Mouse (Mus musculus) R1 (cell line): ENCODE data around the gene Prdm11.

ENCODE experiments used
- DNase-seq: peaks from one replicate; pipeline ENCODE4 v3.0.0-alpha.2; 2018; ENCODE audit warnings: low read depth, low spot score

Gene Prdm11

DNA sequence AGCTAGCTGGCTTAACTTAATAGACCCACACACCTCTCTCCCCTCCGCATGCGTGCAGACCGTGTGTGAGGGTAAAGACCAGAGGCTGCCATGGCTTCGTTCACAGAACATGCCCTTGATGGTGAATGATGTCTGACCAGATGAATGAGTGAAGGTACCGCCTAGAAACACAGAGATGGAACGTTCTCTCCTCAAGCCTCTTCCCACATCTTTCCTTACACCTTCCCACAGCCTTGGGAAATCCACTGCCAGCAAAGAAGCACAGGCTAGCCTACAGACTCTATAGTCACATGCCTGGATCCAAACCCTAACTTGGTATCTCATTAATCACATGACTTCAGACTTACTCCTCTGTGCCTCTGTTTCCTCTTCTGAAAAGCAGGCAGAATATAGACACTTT, 112.6 kb downstream of the Prdm11 start:
- DNase-seq: no peak

DNA sequence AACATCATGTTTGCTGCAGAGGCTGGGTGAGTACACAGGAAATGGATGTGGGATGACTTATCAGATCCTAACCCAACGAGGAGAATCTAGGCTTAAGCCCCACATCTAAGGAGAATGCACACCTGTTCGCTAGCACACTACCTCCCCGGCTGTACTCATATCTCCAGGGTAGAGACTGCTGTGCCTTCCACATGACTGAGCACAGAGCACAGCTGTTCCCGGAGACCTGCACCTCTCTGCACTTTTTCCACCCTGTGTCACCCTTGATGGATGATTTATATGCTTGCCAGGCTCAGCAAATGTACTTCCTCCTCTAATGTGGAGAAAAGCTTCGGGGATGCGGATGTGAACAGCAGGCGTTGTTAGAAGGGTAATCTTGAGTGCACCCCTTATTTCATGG, 114.9 kb downstream of the Prdm11 start:
- no peak for DNase-seq

DNA sequence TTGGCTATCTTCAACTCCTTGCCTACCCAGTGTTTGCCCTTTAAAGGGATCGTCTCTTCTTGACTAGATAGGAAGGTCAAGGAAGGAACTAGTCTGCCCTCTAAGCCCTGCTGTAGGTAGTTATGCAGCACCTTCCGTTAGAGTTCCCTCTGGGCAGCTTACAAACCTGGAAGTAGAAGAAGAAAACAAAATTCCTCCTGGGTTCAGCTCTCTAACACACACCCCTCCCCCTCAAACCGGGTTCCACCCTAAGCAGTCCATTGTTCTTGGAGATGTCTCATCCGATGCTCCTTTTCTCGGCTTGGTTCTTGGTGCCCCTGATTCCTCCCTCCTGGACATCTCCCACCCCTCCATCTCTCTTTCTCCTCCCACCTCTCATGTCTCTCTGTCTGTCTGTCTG, 116.3 kb downstream of the Prdm11 start:
- peak; percentile 30 for DNase-seq

DNA sequence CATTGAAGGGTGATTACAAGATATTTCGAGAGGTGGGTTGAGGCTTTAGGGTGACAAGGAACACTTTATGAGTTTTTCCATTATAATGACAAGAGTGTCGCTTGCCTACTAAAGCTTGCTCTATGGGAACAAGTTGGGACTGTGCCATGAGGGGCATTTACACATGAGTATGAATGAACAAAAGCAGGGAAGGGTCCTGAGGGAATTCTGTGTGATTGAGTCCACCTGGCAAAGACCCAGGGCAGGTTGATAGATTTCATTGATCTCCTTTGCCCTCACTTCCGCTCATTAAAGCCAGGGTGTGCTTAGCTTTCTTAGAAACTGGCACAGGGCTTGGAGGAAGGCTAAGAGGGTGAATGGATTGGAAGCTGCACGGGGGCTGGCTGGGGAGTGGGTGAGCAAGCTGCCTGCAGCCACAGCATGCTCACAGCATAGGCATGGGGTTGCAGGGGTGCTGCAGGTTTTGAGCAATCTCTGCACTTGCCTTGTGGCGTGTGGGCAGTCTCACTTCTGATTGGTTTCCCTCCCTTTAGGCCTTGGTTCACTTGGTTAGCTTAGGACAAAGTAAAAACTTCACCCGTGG, 121.2 kb downstream of the Prdm11 start:
- DNase-seq: no peak

DNA sequence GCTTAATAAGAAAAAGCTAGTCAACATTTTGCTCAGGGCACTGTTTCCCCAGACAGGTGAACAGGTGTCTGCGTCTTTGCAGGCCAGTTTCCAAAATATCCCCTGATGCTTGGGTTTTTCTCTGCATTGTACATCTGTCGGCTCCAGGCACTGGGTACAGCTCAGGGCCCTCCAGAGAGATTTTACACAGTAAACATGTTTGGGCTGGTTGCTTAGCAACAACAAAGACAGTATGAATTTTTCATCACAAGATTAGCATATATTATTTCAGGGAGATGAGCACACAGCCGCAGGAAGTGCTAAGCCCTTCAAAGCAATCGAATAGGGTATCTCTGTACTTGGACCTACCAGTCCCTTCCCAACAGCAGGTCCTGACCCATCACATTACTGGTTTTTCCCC, 125.3 kb downstream of the Prdm11 start:
- DNase-seq: no peak

DNA sequence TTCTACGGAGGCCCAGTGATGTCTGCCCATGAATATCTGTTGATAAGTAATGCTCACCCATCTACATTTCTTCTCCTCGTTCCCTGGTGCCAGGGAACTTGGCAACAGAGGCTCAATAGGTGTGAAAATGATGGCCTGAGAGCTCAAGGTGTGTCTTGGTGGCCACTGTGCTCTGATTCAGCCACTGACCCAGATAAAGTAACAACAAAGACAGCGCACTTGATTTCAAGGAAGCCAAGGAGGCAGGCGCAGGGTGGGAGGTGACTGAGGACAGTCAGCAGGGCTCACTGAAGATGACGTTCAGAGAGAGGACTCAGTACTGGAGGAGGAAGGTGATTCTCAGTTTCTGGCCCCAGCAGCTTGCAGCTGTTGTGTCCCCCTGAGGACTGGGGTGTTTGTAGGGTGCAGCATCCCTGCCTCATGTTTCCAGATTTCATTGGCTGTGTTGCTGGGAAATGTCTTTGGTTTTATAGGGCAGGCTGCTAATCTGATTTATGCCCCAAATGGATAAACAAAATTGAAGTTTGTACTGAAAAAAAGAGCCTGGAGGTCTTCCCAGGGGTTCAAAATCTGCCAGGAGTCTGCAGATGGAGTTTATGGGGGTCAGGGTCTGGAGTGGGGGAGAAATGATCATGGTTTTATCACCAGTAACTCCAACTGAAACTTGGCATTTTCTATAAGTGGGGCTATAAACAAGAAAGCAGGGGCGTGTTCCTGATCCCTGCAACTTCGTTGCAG, 128.4 kb downstream of the Prdm11 start:
- DNase-seq: no peak

DNA sequence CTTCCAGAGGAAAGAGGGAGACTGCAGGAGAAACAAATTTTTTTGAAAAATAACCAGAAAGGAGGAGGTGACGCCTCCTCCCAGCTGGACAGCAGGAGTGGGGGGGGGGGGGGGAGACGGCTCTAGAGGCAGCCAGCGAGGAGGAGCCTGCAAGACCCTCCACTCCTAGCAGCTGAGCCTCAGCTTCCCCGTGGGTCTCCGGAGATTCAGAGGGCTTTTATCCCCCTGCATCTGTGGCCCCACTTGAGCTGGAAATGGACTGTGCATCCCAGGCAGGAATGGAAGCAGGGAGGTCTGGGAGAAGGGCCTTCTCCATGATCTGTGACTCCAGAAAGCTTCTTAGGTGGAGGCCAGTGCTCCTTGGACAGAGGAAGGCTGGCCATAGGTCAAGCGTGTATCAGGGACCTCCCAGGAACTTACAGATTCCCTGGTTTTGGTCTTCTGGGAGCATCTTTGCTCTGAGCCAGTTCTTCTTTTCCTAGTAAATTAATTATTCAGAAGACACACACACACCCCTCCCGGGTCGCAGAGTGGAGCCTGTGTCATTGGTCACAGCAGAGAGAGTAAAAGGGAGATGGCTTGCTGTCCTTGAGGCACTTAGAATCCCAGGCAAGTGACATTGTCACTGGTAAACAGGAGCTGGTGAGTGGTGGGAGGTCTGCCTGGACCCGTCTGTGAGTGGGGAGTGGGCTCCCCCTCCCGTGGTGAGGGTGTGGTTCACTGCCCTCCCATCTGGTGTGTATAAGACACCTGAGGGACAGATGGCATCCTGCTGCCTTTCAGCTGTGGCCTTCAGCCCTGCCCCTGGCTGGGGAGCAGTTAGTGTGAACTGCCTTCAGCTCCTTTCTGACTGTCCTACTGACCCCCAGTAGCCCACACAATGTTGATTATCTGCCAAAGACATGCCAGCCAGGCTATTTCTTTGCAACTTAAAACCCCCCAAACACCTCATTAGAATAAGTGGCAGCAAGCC, 130.0 kb downstream of the Prdm11 start:
- no peak for DNase-seq
